Mouse (Mus musculus): ENCODE measurements at regions not wholly inside any gene's neighbourhood (a gene's known extent, or its start where the extent isn't known, plus 50 kb on each side); places are given as distances from the start of the nearest gene placed in this dataset.

- 93% methylated on average over 3 of the region's 3 CpGs for WGBS
- H3K9ac ChIP-seq (ENCODE audit: low read length) = no peak overlapping the region
- no peaks in the 10 kb centered on the region for H3K4me1 ChIP-seq (ENCODE audit: control insufficient read depth, insufficient read depth, low read length)
- no peaks in the 10 kb centered on the region for H3K9me3 ChIP-seq (replicated peaks; ENCODE audit: control insufficient read depth, low read length)
- DNase-seq (ENCODE audit: low spot score) (no peak), ATAC-seq (no peak)
- no peaks in the 10 kb centered on the region for H3K27me3 ChIP-seq (replicated peaks; ENCODE audit: control insufficient read depth, insufficient read depth, low read length)
- H3K36me3 ChIP-seq (ENCODE audit: control insufficient read depth, insufficient read depth, low read length) = no peaks in the 10 kb centered on the region
- H3K4me2 ChIP-seq (ENCODE audit: low read length) = no peak overlapping the region
- no peak overlapping the region for H3K27ac ChIP-seq (ENCODE audit: low read depth, low read length)
- no peak overlapping the region for H3K4me3 ChIP-seq (ENCODE audit: low read depth, low read length)
Measured at GRCm38 (mm10) chr15:56841516-56841915, 635.9 kb downstream of the Slc22a22 start.

GRCm38 (mm10) chr15:56837292-56837691, 640.1 kb downstream of the Slc22a22 start:
- H3K27me3 ChIP-seq (replicated peaks; ENCODE audit: control insufficient read depth, insufficient read depth, low read length) = no peaks in the 10 kb centered on the region
- no peak overlapping the region for H3K9ac ChIP-seq (ENCODE audit: low read length)
- H3K36me3 ChIP-seq (ENCODE audit: control insufficient read depth, insufficient read depth, low read length) = no peaks in the 10 kb centered on the region
- 89% methylated on average over 1 of the region's 1 CpGs for WGBS
- H3K9me3 ChIP-seq (replicated peaks; ENCODE audit: control insufficient read depth, low read length) = no peaks in the 10 kb centered on the region
- no peak overlapping the region for H3K27ac ChIP-seq (ENCODE audit: low read depth, low read length)
- ATAC-seq (no peak), DNase-seq (ENCODE audit: low spot score) (no peak)
- no peaks in the 10 kb centered on the region for H3K4me1 ChIP-seq (ENCODE audit: control insufficient read depth, insufficient read depth, low read length)
- H3K4me2 ChIP-seq (ENCODE audit: low read length) = no peak overlapping the region
- H3K4me3 ChIP-seq (ENCODE audit: low read depth, low read length) = no peak overlapping the region

DNA sequence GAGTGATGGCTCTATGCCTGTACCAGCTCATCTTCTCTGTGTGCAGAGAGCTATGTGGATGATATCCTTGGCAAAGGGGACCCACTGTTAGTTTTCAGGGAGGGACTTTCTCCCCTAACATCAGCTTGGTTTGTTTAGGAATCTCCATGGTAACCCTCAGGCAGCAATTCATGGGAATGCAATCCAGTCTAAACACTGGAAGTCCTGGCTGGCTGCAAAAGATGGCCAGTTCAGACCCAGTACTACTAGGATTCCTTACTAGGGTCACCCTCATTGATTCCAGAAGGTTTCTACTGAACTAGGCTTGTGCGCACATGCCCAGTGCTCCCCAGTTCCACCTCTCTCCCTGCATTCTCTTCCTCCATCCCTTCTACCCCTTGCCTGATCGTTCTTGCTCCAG, 642.8 kb downstream of the Slc22a22 start:
- H3K9me3 ChIP-seq (replicated peaks; ENCODE audit: control insufficient read depth, low read length) = no peaks in the 10 kb centered on the region
- no peaks in the 10 kb centered on the region for H3K36me3 ChIP-seq (ENCODE audit: control insufficient read depth, insufficient read depth, low read length)
- no peaks in the 10 kb centered on the region for H3K27me3 ChIP-seq (replicated peaks; ENCODE audit: control insufficient read depth, insufficient read depth, low read length)
- no peak for DNase-seq (ENCODE audit: low spot score)
- H3K9ac ChIP-seq (ENCODE audit: low read length) = no peak overlapping the region
- no peak overlapping the region for H3K4me2 ChIP-seq (ENCODE audit: low read length)
- no peak overlapping the region for H3K4me3 ChIP-seq (ENCODE audit: low read depth, low read length)
- ATAC-seq = no peak
- WGBS = 87% methylated on average over 2 of the region's 2 CpGs
- H3K27ac ChIP-seq (ENCODE audit: low read depth, low read length) = no peak overlapping the region
- H3K4me1 ChIP-seq (ENCODE audit: control insufficient read depth, insufficient read depth, low read length) = no peaks in the 10 kb centered on the region

- H3K4me3 ChIP-seq (ENCODE audit: low read depth, low read length) = no peak overlapping the region
- no peak for DNase-seq (ENCODE audit: low spot score)
- WGBS = 93% methylated on average over 7 of the region's 7 CpGs
- H3K9ac ChIP-seq (ENCODE audit: low read length) = no peak overlapping the region
- no peak overlapping the region for H3K27ac ChIP-seq (ENCODE audit: low read depth, low read length)
- H3K9me3 ChIP-seq (replicated peaks; ENCODE audit: control insufficient read depth, low read length) = no peaks in the 10 kb centered on the region
- no peaks in the 10 kb centered on the region for H3K36me3 ChIP-seq (ENCODE audit: control insufficient read depth, insufficient read depth, low read length)
- no peaks in the 10 kb centered on the region for H3K27me3 ChIP-seq (replicated peaks; ENCODE audit: control insufficient read depth, insufficient read depth, low read length)
- no peak overlapping the region for H3K4me2 ChIP-seq (ENCODE audit: low read length)
- H3K4me1 ChIP-seq (ENCODE audit: control insufficient read depth, insufficient read depth, low read length) = no peaks in the 10 kb centered on the region
- ATAC-seq = no peak
Measured at GRCm38 (mm10) chr15:56832666-56833065, 644.8 kb downstream of the Slc22a22 start.

DNA sequence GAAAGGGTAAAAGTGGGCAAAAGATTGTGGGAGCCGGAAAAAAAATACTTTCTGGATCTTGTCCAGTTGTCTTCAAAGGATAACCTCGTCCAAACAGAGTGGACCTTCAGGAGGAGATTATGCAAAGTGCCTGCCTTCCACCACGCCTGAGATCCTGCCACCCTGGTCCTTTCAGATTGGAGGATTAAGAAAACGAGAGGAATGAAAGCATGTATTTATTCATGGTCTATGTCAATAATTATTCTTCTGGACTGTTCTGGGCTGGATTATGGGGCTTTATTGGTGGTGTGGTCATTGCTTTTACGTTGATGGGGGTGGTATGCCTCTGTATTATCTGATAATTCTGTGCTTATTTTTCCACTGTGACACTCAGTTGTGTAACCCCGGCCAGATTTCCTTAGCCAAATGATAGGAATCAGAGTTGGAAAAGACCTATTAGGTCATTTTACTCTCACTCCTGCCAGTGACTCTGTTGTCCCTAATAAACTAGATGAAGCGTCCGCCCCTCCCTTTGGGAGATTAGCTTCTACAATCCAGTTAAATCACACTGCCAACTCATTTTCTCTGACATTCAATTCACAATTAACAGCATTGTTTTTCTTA, 656.3 kb downstream of the Slc22a22 start:
- Histone ChIP-seq H3K4me3 (ENCODE audit: low read depth, low read length) (no peak overlapping the region), H3K9ac (ENCODE audit: low read length) (no peak overlapping the region), H3K9me3 (replicated peaks; ENCODE audit: control insufficient read depth, low read length) (no peaks in the 10 kb centered on the region), H3K36me3 (ENCODE audit: control insufficient read depth, insufficient read depth, low read length) (no peaks in the 10 kb centered on the region), H3K27ac (ENCODE audit: low read depth, low read length) (no peak overlapping the region), H3K4me2 (ENCODE audit: low read length) (no peak overlapping the region), H3K27me3 (replicated peaks; ENCODE audit: control insufficient read depth, insufficient read depth, low read length) (peaks cover 22% of the 10 kb centered on the region; the same call in 1 of the 2 replicates), H3K4me1 (ENCODE audit: control insufficient read depth, insufficient read depth, low read length) (no peaks in the 10 kb centered on the region)
- DNase-seq (ENCODE audit: low spot score) (peak; percentile 8), ATAC-seq (no peak)
- WGBS = 17% methylated on average over 8 of the region's 8 CpGs

- 33% methylated on average over 4 of the region's 4 CpGs for WGBS
- ATAC-seq = no peak
Measured at GRCm38 (mm10) chr15:56820256-56820976, 657.0 kb downstream of the Slc22a22 start.

GRCm38 (mm10) chr15:56818158-56818690, 659.2 kb downstream of the Slc22a22 start:
- H3K9ac ChIP-seq (ENCODE audit: low read length) = no peak overlapping the region
- H3K27ac ChIP-seq (ENCODE audit: low read depth, low read length) = no peak overlapping the region
- peaks cover 35% of the 10 kb centered on the region; the same call in 1 of the 2 replicates for H3K27me3 ChIP-seq (replicated peaks; ENCODE audit: control insufficient read depth, insufficient read depth, low read length)
- no peak overlapping the region for H3K4me2 ChIP-seq (ENCODE audit: low read length)
- no peaks in the 10 kb centered on the region for H3K9me3 ChIP-seq (replicated peaks; ENCODE audit: control insufficient read depth, low read length)
- H3K4me1 ChIP-seq (ENCODE audit: control insufficient read depth, insufficient read depth, low read length) = no peaks in the 10 kb centered on the region
- DNase-seq (ENCODE audit: low spot score) = peak; percentile 11
- no peak for ATAC-seq
- whole genome bisulfite sequencing = 2% methylated on average over 4 of the region's 4 CpGs
- H3K36me3 ChIP-seq (ENCODE audit: control insufficient read depth, insufficient read depth, low read length) = no peaks in the 10 kb centered on the region
- no peak overlapping the region for H3K4me3 ChIP-seq (ENCODE audit: low read depth, low read length)

More at GRCm38 (mm10) chr15:56820256-56820976, 657.0 kb downstream of the Slc22a22 start:
- Histone ChIP-seq H3K4me1 (ENCODE audit: control insufficient read depth, insufficient read depth, low read length) (no peaks in the 10 kb centered on the region), H3K27ac (ENCODE audit: low read depth, low read length) (no peak overlapping the region), H3K27me3 (replicated peaks; ENCODE audit: control insufficient read depth, insufficient read depth, low read length) (peaks cover 26% of the 10 kb centered on the region; the same call in 1 of the 2 replicates), H3K9me3 (replicated peaks; ENCODE audit: control insufficient read depth, low read length) (no peaks in the 10 kb centered on the region), H3K36me3 (ENCODE audit: control insufficient read depth, insufficient read depth, low read length) (no peaks in the 10 kb centered on the region), H3K9ac (ENCODE audit: low read length) (no peak overlapping the region), H3K4me3 (ENCODE audit: low read depth, low read length) (no peak overlapping the region), H3K4me2 (ENCODE audit: low read length) (no peak overlapping the region)
- peak; percentile 7 for DNase-seq (ENCODE audit: low spot score)

GRCm38 (mm10) chr15:56817204-56818157, 659.9 kb downstream of the Slc22a22 start:
- Histone ChIP-seq H3K27me3 (replicated peaks; ENCODE audit: control insufficient read depth, insufficient read depth, low read length) (peaks cover 36% of the 10 kb centered on the region; the same call in 1 of the 2 replicates), H3K4me2 (ENCODE audit: low read length) (no peak overlapping the region), H3K9ac (ENCODE audit: low read length) (no peak overlapping the region), H3K9me3 (replicated peaks; ENCODE audit: control insufficient read depth, low read length) (no peaks in the 10 kb centered on the region), H3K36me3 (ENCODE audit: control insufficient read depth, insufficient read depth, low read length) (no peaks in the 10 kb centered on the region), H3K27ac (ENCODE audit: low read depth, low read length) (no peak overlapping the region), H3K4me1 (ENCODE audit: control insufficient read depth, insufficient read depth, low read length) (no peaks in the 10 kb centered on the region), H3K4me3 (ENCODE audit: low read depth, low read length) (no peak overlapping the region)
- WGBS = 1% methylated on average over 5 of the region's 5 CpGs
- ATAC-seq (peak; percentile 92), DNase-seq (ENCODE audit: low spot score) (peak; percentile 93)

All from forebrain, embryonic 14.5 days (tissue).